Mouse (Mus musculus): ENCODE data around the gene Tmem11.

- no peak for TF ChIP-seq GATA1 (IDR thresholded peaks at IDR 0.05; ENCODE audit: low read length)
- TF ChIP-seq TAL1 (IDR thresholded peaks at IDR 0.05; ENCODE audit: low read length), result no peak
These were observed 55.3 kb downstream of the Tmem11 start for GRCm38 (mm10) chr11:60823771-60824170.
